Mouse (Mus musculus) kidney, adult 2 months (tissue): ENCODE data around the gene Rest.

Source experiments
- CTCF ChIP-seq: fragments of 200-500 bp; conservative IDR thresholded peaks from 2 replicates; pipeline ENCODE4 v1.5.1; 2011; ENCODE audit warnings: low read depth, mild to moderate bottlenecking, control low read depth, low read length, moderate library complexity, mixed read lengths; ENCODE audit not compliant: insufficient read depth, insufficient read length
- POLR2A ChIP-seq: fragments of 200-500 bp; IDR thresholded peaks from one replicate; pipeline ENCODE4 v1.6.1; 2011; ENCODE audit warnings: low read depth, low read length, control low read depth

GRCm38 (mm10) chr5:77244331-77244987 lies 20.8 kb upstream of the Rest start:
- no peak for TF ChIP-seq POLR2A
- TF ChIP-seq CTCF: no peak
